Mouse (Mus musculus) adrenal gland, adult 10 weeks (tissue): ENCODE results near the gene Ren1. TPM values are rescaled to one million over a fixed set of nuclear protein-coding genes. Genes with fewer than 3 reads are reported as not detected.

ENCODE experiments used
- polyA plus RNA-seq: library from polyadenylated mRNA; stranded (reverse); fragments of 350-450 nt; fragmentation: Illumina TruSeq; extraction: RNeasy Lipid Tissue Mini Kit (QIAGEN cat#74804); gene quantifications from one replicate; pipeline ENCODE4 v1.2.3, GENCODE M21; 2014; ENCODE audit warnings: low read depth, low replicate concordance

Ren1 gene
- not detected for polyA plus RNA-seq

GRCm38 (mm10) chr1:133350210-133350609 is at the start of gene Ren1:
Ren1 (plus strand) TSS chr1:133350510.

DNA sequence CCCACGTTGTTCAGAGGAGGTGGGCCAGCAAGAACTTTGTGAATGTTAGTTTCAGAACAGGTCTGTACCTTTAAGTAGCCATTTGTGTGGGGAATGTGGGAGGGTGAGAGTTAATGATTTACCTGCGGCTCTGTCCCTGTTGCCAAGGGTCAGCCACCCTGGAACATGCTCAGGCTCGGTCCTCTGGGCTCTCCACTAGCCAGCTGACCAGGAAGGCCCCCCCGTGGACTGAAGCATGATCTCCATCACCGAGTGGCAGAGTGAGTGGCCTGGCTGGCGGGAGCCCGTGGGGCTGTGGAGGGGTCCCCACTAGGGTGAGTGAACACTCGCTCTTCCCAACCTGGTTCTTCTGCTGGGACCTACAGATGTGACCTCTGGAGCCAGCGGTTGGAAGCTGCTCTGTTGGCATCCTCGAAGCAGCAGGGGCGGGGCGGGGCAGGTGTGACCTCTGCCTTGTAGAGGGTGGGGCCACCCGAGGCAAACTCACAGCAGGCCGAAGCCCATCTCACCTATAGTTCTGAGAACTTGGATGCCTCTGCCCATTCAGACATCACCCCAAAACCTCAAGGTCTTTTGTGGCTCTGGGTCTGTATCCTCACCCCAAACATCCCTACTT is 40.5 kb upstream of the Ren1 start, which contains the start of gene Golt1a:
Gene Golt1a, plus strand, starts transcription at position 149 of the 616 bp plus-strand sequence.

DNA sequence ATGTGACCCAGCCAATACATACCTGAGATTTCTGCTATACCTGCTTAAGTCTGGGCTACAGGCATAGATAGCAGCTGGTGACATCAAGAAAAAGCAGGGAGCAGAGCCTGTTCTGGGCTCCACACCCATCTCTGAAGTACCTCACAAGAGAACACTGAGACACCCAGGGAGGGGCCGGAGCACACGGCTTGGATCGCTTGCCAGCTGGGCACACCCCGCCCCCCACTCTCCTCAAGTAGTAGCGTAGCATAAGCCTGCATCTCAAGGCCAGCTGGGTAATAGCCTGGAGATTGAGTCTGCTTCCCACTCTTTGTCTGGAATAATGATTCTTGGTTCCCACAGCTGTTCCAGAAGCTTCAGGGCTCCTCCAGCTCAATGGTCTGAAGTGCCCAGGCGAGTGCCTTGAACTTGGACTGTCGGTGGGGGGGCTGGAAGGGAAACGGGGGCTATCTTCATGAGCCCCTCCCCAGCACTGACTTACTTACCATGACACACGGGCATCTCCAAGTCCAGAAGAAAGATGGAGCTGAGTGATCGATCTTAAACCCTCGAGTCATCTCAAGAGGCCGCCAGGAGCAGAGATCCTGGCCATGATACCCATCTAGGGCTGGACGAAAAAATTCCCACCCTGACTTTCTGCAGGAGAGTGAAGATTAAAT is 28.9 kb upstream of the Ren1 start, which contains the start of gene Kiss1:
Gene Kiss1, plus strand, starts transcription at position 609 of the 659 bp plus-strand sequence.

GRCm38 (mm10) chr1:133363276-133364021 is 13.1 kb downstream of the Ren1 start, which contains the start of gene Etnk2:
Etnk2 (plus strand) TSS chr1:133363572.

Other genes with a start within 250 kb of the Ren1 start
- gene Ppp1r15b, start 219.4 kb upstream of the Ren1 start, polyA plus RNA-seq = 101 TPM
- 4.1 TPM for gene Plekha6, start 186.3 kb upstream of the Ren1 start, polyA plus RNA-seq
- gene Golt1a, start 40.7 kb upstream of the Ren1 start, polyA plus RNA-seq = not detected
- not detected for gene Kiss1, start 28.6 kb upstream of the Ren1 start, polyA plus RNA-seq
- 2.3 TPM for gene Etnk2, start 13.1 kb downstream of the Ren1 start, polyA plus RNA-seq
- 0.64 TPM for gene Sox13, start 73.9 kb downstream of the Ren1 start, polyA plus RNA-seq